Mouse (Mus musculus) gastrocnemius, postnatal 36 days (tissue): Measurements from ENCODE around the gene 1810013L24Rik. TPM values are rescaled to one million over a fixed set of nuclear protein-coding genes. Genes with fewer than 3 reads are reported as not detected.
"Not testable (repeated sequence)": the region's sequence is repeated elsewhere in the genome, so short reads cannot be mapped to it uniquely, and the experiment has no call there.

Experiments
- DNase-seq, 2 experiments: peaks; one replicate each; pipeline ENCODE4 v3.0.0; 2022
- intact Hi-C: fragments of 180-260 bp; cut with DNase I; formaldehyde crosslinking; loops from one replicate; pipeline ENCODE4 v1.15.1; 2025
- total RNA-seq, 2 experiments: library from RNA; stranded (reverse); gene quantifications; 2 replicates each; pipeline ENCODE4 v1.2.3; 2021

The 1810013L24Rik gene
- total RNA-seq, 2 experiments from 2014 or later, result 79.2 to 94.8 TPM

DNA sequence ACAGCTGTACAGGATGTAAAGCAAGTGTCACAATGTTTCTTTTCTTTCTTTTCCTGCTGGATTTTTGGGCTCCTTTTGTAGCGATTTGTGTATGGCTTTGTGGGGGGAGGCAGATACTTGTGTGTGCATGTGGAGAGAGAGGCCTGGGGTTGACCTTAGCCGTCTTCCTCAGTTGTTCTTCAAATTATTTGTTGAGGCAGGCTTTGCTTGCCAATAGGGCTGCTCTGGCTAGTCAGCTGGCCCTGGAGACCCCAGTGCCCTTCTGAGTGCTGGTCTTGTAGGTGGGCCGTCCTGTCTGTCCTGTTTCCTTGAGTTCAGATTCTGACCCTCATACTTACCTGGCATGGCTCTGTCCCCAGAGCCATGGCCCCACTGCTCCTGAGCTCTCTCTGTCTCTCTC is 42.6 kb downstream of the 1810013L24Rik start:
- intact Hi-C loops, result loop anchor here (10.0 kb wide), 1 partner anchor 378 kb away; no protein-coding TSS in a partner anchor
- DNase-seq, result no peak

GRCm38 (mm10) chr16:8880076-8880475 is 50.2 kb downstream of the 1810013L24Rik start:
- no peak for DNase-seq
- intact Hi-C loops, result loop anchor here (5.0 kb wide), 2 partner anchors 117 to 1112 kb away; no protein-coding TSS in a partner anchor

DNA sequence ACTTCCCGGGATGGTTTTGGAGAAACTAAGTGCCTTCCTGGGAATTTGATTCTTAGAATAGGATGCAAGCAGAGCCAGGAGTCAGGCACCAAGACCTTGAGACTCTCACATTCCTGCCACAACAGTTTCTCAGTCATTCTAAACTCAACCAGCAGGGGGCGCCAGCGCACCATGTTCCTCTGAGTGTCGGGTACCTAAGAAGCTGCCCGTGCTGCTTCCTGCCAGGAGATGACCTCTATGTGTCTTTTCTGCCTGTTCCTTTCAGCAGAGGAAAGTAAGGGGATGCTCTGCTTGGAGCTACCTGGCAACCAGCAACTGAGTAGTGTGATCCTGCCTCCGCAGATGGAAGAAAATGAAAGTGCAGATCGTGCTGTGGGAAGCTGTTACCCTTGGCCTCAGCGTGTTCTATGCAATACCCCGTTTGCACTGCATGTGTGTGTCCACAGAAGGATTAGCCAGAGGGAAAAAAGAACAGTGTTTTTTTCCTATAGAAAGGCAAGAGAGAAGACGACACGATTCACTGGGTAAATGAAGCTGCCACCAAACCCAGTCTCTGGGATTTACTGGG is 53.9 kb downstream of the 1810013L24Rik start:
- intact Hi-C loops, result loop anchor here (5.0 kb wide), 2 partner anchors 114 to 1109 kb away; no protein-coding TSS in a partner anchor
- DNase-seq, result peak; percentile 73 to 82

DNA sequence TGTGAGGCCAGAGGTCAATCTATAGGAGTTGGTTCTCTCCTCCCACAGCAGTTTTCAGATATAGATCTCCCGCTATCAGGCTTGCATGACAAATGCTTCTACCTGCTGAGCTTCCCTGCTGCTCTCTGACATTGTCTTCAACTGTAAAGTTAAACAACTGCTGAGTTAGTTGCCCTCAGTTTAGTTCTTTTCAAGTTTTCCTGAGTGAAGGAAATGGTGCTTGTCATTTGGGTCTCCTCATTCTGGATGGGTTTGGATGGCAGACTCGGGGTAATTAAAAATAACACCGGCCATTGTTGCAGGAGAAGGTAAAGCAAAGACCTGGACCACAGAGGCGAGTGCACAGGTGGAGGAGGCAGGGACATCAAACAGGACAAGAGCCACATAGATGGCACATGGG is 64.3 kb downstream of the 1810013L24Rik start:
- intact Hi-C loops, DNase-seq: not testable (repeated sequence)

- DNase-seq, result no peak
- intact Hi-C loops, result loop anchor here (1.0 kb wide), 1 partner anchor 22 kb away; no protein-coding TSS in a partner anchor
Observed at GRCm38 (mm10) chr16:8895301-8895700, 65.4 kb downstream of the 1810013L24Rik start.

DNA sequence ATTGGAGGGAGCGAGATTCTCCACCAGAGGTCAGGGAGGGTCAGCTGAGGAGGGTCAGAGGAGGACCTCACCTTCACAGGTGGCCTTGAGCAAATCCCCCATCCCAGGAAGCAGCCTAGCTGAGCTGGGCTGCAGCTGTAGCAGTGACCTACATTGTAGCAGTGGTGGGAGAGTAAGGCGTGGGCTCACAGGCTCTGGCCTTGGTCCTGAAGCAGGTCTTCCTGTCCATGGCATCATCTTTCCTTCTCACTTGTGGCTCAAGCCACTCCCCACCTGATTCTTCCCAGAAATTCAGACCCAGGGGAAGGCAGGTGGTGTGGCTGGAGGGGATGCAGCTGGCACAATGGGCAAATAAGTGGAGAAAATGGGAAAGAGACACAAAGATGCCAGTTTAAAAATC is 76.2 kb downstream of the 1810013L24Rik start:
- intact Hi-C loops, result not testable (repeated sequence)

More for the DNA sequence above, 76.2 kb downstream of the 1810013L24Rik start:
- DNase-seq, result not testable (repeated sequence)

Other genes starting within 250 kb of the 1810013L24Rik start
- gene Pmm2, start 192.4 kb upstream of the 1810013L24Rik start, total RNA-seq, result 10 to 100 TPM; 16.4 to 18.3 TPM
- gene Tmem186, start 192.4 kb upstream of the 1810013L24Rik start, total RNA-seq, result 10 to 100 TPM in 1 of 2 experiments, 1 to 10 TPM in 1; 8.9 to 12.5 TPM
- 1 to 10 TPM; 5.4 to 6.4 TPM for gene Carhsp1, start 157.9 kb upstream of the 1810013L24Rik start, total RNA-seq
- gene Gm5767, start 149.3 kb upstream of the 1810013L24Rik start, total RNA-seq, result not detected
- 10 to 100 TPM; 48.3 to 57.0 TPM for gene Usp7, start 37.8 kb upstream of the 1810013L24Rik start, total RNA-seq